8 mouse cellular contexts compared by ENCODE assay signal in genomic region chr3:96057747-96058204, GRCm38 (mm10). TPM values are rescaled to one million over a fixed set of nuclear protein-coding genes. Genes with fewer than 3 reads are reported as not detected.
DNase-seq lines count a peak whose midpoint lies in the region; ATAC-seq and TF ChIP-seq lines count a peak whose summit lies in the region.

No protein-coding gene starts in this region.

- H3K4me3 ChIP-seq in forebrain, embryonic 14.5 days (ENCODE audit: low read depth, low read length), result peak overlapping the region; percentile 62
- peak overlapping the region; percentile 77 for H3K4me3 ChIP-seq in lung, adult 2 months (replicated peaks; ENCODE audit: extremely low read depth, low read depth, low read length)

- peak overlapping the region; percentile 72 for H3K9ac ChIP-seq in forebrain, embryonic 14.5 days (ENCODE audit: low read length)

- WGBS in forebrain, embryonic 14.5 days, result 0% methylated on average over 26 of the region's 26 CpGs
- under 1% methylated on average over 26 of the region's 26 CpGs for WGBS in lung, adult 2 months

- peak overlapping the region; percentile 61 for H3K4me2 ChIP-seq in forebrain, embryonic 14.5 days (ENCODE audit: low read length)

- peak; percentile 94 for DNase-seq in ES-CJ7 (ENCODE audit: low read depth, low spot score)
- DNase-seq in cerebellum, adult 11 months, result peak; percentile 89
- peak; percentile 96 for DNase-seq in forebrain, embryonic 14.5 days (ENCODE audit: low spot score)
- peak; percentile 75 for DNase-seq in heart, postnatal 25 days (ENCODE audit: low spot score)
- peak; percentile 84 to 94 for DNase-seq in layer of hippocampus, adult 18-20 months (ENCODE audit: low spot score in 2 of 2)
- DNase-seq in lung, adult 2 months, result peak; percentile 86
- DNase-seq in thymus, adult 18-20 months, result peak; percentile 67 to 75

- TF ChIP-seq CTCF in lung, adult 2 months (IDR thresholded peaks at IDR 0.05; ENCODE audit: insufficient read depth, low read length), result no peak

- TF ChIP-seq POLR2A in lung, adult 2 months (IDR thresholded peaks at IDR 0.05; ENCODE audit: borderline replicate concordance, extremely low read depth, low read depth, low read length), result peak; percentile 57; the same call in 1 of the 2 replicates

- peaks cover 5% of the 10 kb centered on the region; the same call in 1 of the 2 replicates for H3K4me1 ChIP-seq in forebrain, embryonic 14.5 days (ENCODE audit: control insufficient read depth, insufficient read depth, low read length)
- H3K4me1 ChIP-seq in lung, adult 2 months (ENCODE audit: control insufficient read depth, insufficient read depth, low read length), result no peaks in the 10 kb centered on the region

- no peaks in the 10 kb centered on the region for H3K27me3 ChIP-seq in forebrain, embryonic 14.5 days (replicated peaks; ENCODE audit: control insufficient read depth, insufficient read depth, low read length)

- H3K9me3 ChIP-seq in forebrain, embryonic 14.5 days (replicated peaks; ENCODE audit: control insufficient read depth, low read length), result no peaks in the 10 kb centered on the region

- H3K27ac ChIP-seq in forebrain, embryonic 14.5 days (ENCODE audit: low read depth, low read length), result peak overlapping the region; percentile 88

- H3K36me3 ChIP-seq in forebrain, embryonic 14.5 days (ENCODE audit: control insufficient read depth, insufficient read depth, low read length), result peaks cover 12% of the 10 kb centered on the region

- intact Hi-C loops in heart, postnatal 25 days (cut with DNase I), result loop anchor here (10.0 kb wide), 1 partner anchor 173 kb away; the partner anchor contains the start of gene Ciart

- ATAC-seq in forebrain, embryonic 14.5 days, result peak; percentile 98
- peak; percentile 74 for ATAC-seq in neutrophil, adult 5-6 weeks (ENCODE audit: extremely low read depth, insufficient number of reproducible peaks, low FRiP score, poor library complexity, severe bottlenecking)

RNA-seq across cellular contexts. Expression of gene Vps45, which starts 0.5 kb away (rescaled TPM):
- polyA plus RNA-seq in forebrain, embryonic 14.5 days (2014; fragmentation: Nextera tagmentation; extraction: Ambion mirVana), result 48.3 and 54.8 TPM in 2 replicates
- total RNA-seq in heart, postnatal 25 days (2021), result 10 to 100 TPM; 20.5 to 26.0 TPM
- total RNA-seq in layer of hippocampus, adult 18-20 months (2021), result 10 to 100 TPM; 43.7 to 45.6 TPM
- 3.6 and 4.7 TPM in 2 replicates for polyA plus RNA-seq in lung, adult 2 months (2012; rRNA removed)
- total RNA-seq in neutrophil, adult 5-6 weeks (2017), result 8.4 and 9.7 TPM in 2 replicates

RNA-seq across cellular contexts. Expression of gene Otud7b, which starts 46.6 kb away (rescaled TPM):
- 4.0 and 4.4 TPM in 2 replicates for polyA plus RNA-seq in forebrain, embryonic 14.5 days (2014; fragmentation: Nextera tagmentation; extraction: Ambion mirVana)
- total RNA-seq in heart, postnatal 25 days (2021), result 10 to 100 TPM; 52.2 to 54.5 TPM
- total RNA-seq in layer of hippocampus, adult 18-20 months (2021), result 10 to 100 TPM; 40.1 to 40.8 TPM
- 25.6 and 38.7 TPM in 2 replicates for polyA plus RNA-seq in lung, adult 2 months (2012; rRNA removed)
- total RNA-seq in neutrophil, adult 5-6 weeks (2017), result 47.3 and 48.0 TPM in 2 replicates

Comparison
In these comparisons a context has a peak if more than half of its experiments do, and no peak if none do; other contexts are left out.
1. Peak in every context shown above with its lines: DNase-seq, ATAC-seq, H3K4me3 ChIP-seq and H3K27ac ChIP-seq.